Mouse (Mus musculus) kidney, embryonic 16.5 days (tissue): ENCODE measurements around the gene Nfya. TPM values are rescaled to one million over a fixed set of nuclear protein-coding genes. Genes with fewer than 3 reads are reported as not detected.

Source experiments
- ATAC-seq: fragments of 200-750 bp; cut with Nextera tagmentation; 2 replicates; pipeline ENCODE4 v1.8.0; 2017; ENCODE audit warnings: moderate TSS enrichment; ENCODE audit not compliant: low FRiP score, low TSS enrichment
- H3K27ac ChIP-seq: fragments of 300-500 bp; sonication (generic); 2 replicates; pipeline ENCODE4 v1.5.1; 2014; ENCODE audit warnings: low read length
- H3K27me3 ChIP-seq: fragments of 300-500 bp; sonication (generic); 2 replicates; pipeline ENCODE4 v1.6.1; 2014; ENCODE audit warnings: low read length, control low read depth, mixed read lengths; ENCODE audit not compliant: insufficient read depth
- H3K36me3 ChIP-seq: fragments of 300-500 bp; sonication (generic); 2 replicates; pipeline ENCODE4 v1.6.1; 2014; ENCODE audit warnings: low read length, control low read depth, mixed read lengths; ENCODE audit not compliant: insufficient read depth
- H3K4me1 ChIP-seq: fragments of 300-500 bp; sonication (generic); 2 replicates; pipeline ENCODE4 v1.6.1; 2014; ENCODE audit warnings: low read length, control low read depth, mixed read lengths; ENCODE audit not compliant: insufficient read depth
- H3K4me2 ChIP-seq: fragments of 300-500 bp; sonication (generic); replicated peaks from 2 replicates; pipeline ENCODE4 v1.6.1; 2014; ENCODE audit warnings: low read depth, low read length
- H3K4me3 ChIP-seq: fragments of 300-500 bp; sonication (generic); 2 replicates; pipeline ENCODE4 v1.5.1; 2014; ENCODE audit warnings: mild to moderate bottlenecking, low read length
- H3K9ac ChIP-seq: fragments of 300-500 bp; sonication (generic); replicated peaks from 2 replicates; pipeline ENCODE4 v1.6.1; 2014; ENCODE audit warnings: low read length
- H3K9me3 ChIP-seq: fragments of 300-500 bp; sonication (generic); 2 replicates; pipeline ENCODE4 v1.6.1; 2016; ENCODE audit warnings: low read length, control low read depth
- WGBS: fragments of 180-500 bp; shearing (Covaris S2); extraction: QIAGEN DNeasy Blood & Tissue Kit; methylation state at CpG from one replicate; pipeline ENCODE4 v1.1.7; 2014; 5-methylcytosine and 5-hydroxymethylcytosine counted together
- polyA plus RNA-seq: library from polyadenylated mRNA; unstranded; fragments of >200 nt; fragmentation: Nextera tagmentation; extraction: Ambion mirVana; gene quantifications from 2 replicates; pipeline ENCODE4 v1.2.1, GENCODE M21; 2015

The Nfya gene
- polyA plus RNA-seq, 1 experiment from 2014 or later, result 16.6 TPM

GRCm38 (mm10) chr17:48376102-48376501, 33.6 kb downstream of the Nfya start:
- no peaks in the 10 kb centered on the region for H3K36me3 ChIP-seq
- WGBS, result 83% methylated on average over 1 of the region's 1 CpGs
- H3K27ac ChIP-seq, result no peak overlapping the region
- H3K4me3 ChIP-seq, result no peak overlapping the region
- no peak overlapping the region for H3K9ac ChIP-seq
- no peaks in the 10 kb centered on the region for H3K4me1 ChIP-seq
- 0 out of 2 replicates have a peak, but pooled peaks cover 3% of the 10 kb centered on the region for H3K9me3 ChIP-seq
- no peak for ATAC-seq
- no peaks in the 10 kb centered on the region for H3K27me3 ChIP-seq
- H3K4me2 ChIP-seq, result no peak overlapping the region

GRCm38 (mm10) chr17:48372987-48373386, 36.7 kb downstream of the Nfya start:
- Histone ChIP-seq H3K9ac (no peak overlapping the region), H3K4me3 (no peak overlapping the region), H3K4me2 (no peak overlapping the region), H3K27ac (no peak overlapping the region), H3K9me3 (0 out of 2 replicates have a peak, but pooled peaks cover 3% of the 10 kb centered on the region), H3K27me3 (no peaks in the 10 kb centered on the region), H3K4me1 (no peaks in the 10 kb centered on the region), H3K36me3 (no peaks in the 10 kb centered on the region)
- no peak for ATAC-seq
- 77% methylated on average over 8 of the region's 8 CpGs for WGBS

- Histone ChIP-seq H3K4me3 (no peak overlapping the region), H3K4me2 (no peak overlapping the region), H3K36me3 (no peaks in the 10 kb centered on the region), H3K9me3 (0 out of 2 replicates have a peak, but pooled peaks cover 3% of the 10 kb centered on the region), H3K9ac (no peak overlapping the region), H3K27me3 (no peaks in the 10 kb centered on the region), H3K4me1 (no peaks in the 10 kb centered on the region), H3K27ac (no peak overlapping the region)
- ATAC-seq, result no peak
Measured at GRCm38 (mm10) chr17:48371621-48372020, 38.1 kb downstream of the Nfya start.

GRCm38 (mm10) chr17:48366806-48367205, 42.9 kb downstream of the Nfya start:
- Histone ChIP-seq H3K4me2 (no peak overlapping the region), H3K4me3 (no peak overlapping the region), H3K27ac (no peak overlapping the region), H3K4me1 (no peaks in the 10 kb centered on the region), H3K27me3 (no peaks in the 10 kb centered on the region), H3K9ac (no peak overlapping the region), H3K9me3 (no peaks in the 10 kb centered on the region), H3K36me3 (no peaks in the 10 kb centered on the region)
- no peak for ATAC-seq
- WGBS, result 78% methylated on average over 5 of the region's 5 CpGs

GRCm38 (mm10) chr17:48365511-48366155, 44.1 kb downstream of the Nfya start:
- no peak for ATAC-seq
- Histone ChIP-seq H3K4me1 (no peaks in the 10 kb centered on the region), H3K4me2 (no peak overlapping the region), H3K4me3 (no peak overlapping the region), H3K27me3 (no peaks in the 10 kb centered on the region), H3K27ac (no peak overlapping the region), H3K9me3 (no peaks in the 10 kb centered on the region), H3K9ac (no peak overlapping the region), H3K36me3 (no peaks in the 10 kb centered on the region)
- WGBS, result 85% methylated on average over 9 of the region's 9 CpGs

GRCm38 (mm10) chr17:48363421-48363965, 46.2 kb downstream of the Nfya start:
- Histone ChIP-seq H3K27me3 (no peaks in the 10 kb centered on the region), H3K4me1 (no peaks in the 10 kb centered on the region), H3K27ac (no peak overlapping the region), H3K36me3 (no peaks in the 10 kb centered on the region), H3K4me3 (no peak overlapping the region), H3K9me3 (no peaks in the 10 kb centered on the region), H3K4me2 (no peak overlapping the region), H3K9ac (no peak overlapping the region)
- WGBS, result 71% methylated on average over 6 of the region's 6 CpGs
- no peak for ATAC-seq

- no peaks in the 10 kb centered on the region for H3K4me1 ChIP-seq
- ATAC-seq, result no peak
- H3K27me3 ChIP-seq, result no peaks in the 10 kb centered on the region
- no peaks in the 10 kb centered on the region for H3K36me3 ChIP-seq
- WGBS, result 79% methylated on average over 8 of the region's 8 CpGs
- no peak overlapping the region for H3K27ac ChIP-seq
- H3K4me3 ChIP-seq, result no peak overlapping the region
- H3K9ac ChIP-seq, result no peak overlapping the region
- no peak overlapping the region for H3K4me2 ChIP-seq
- no peaks in the 10 kb centered on the region for H3K9me3 ChIP-seq
Measured at GRCm38 (mm10) chr17:48362966-48363365, 46.7 kb downstream of the Nfya start.

GRCm38 (mm10) chr17:48362346-48362745, 47.4 kb downstream of the Nfya start:
- no peak for ATAC-seq
- H3K27me3 ChIP-seq, result no peaks in the 10 kb centered on the region
- no peaks in the 10 kb centered on the region for H3K36me3 ChIP-seq
- no peak overlapping the region for H3K4me3 ChIP-seq
- WGBS, result 69% methylated on average over 3 of the region's 3 CpGs
- no peak overlapping the region for H3K4me2 ChIP-seq
- no peaks in the 10 kb centered on the region for H3K9me3 ChIP-seq
- H3K9ac ChIP-seq, result no peak overlapping the region
- no peaks in the 10 kb centered on the region for H3K4me1 ChIP-seq
- H3K27ac ChIP-seq, result no peak overlapping the region

GRCm38 (mm10) chr17:48360462-48360861, 49.2 kb downstream of the Nfya start:
- H3K9ac ChIP-seq, result no peak overlapping the region
- WGBS, result 72% methylated on average over 4 of the region's 4 CpGs
- no peaks in the 10 kb centered on the region for H3K4me1 ChIP-seq
- H3K27ac ChIP-seq, result no peak overlapping the region
- H3K9me3 ChIP-seq, result no peaks in the 10 kb centered on the region
- ATAC-seq, result no peak
- no peaks in the 10 kb centered on the region for H3K27me3 ChIP-seq
- H3K4me3 ChIP-seq, result no peak overlapping the region
- no peak overlapping the region for H3K4me2 ChIP-seq
- H3K36me3 ChIP-seq, result no peaks in the 10 kb centered on the region

- H3K9me3 ChIP-seq, result no peaks in the 10 kb centered on the region
- no peaks in the 10 kb centered on the region for H3K27me3 ChIP-seq
- no peak within 1 kb of the TSS for H3K9ac ChIP-seq
- 67% methylated on average over 7 of the region's 7 CpGs for WGBS
- H3K4me1 ChIP-seq, result no peaks in the 10 kb centered on the region
- ATAC-seq, result no peak
- no peak within 1 kb of the TSS for H3K27ac ChIP-seq
- H3K4me3 ChIP-seq, result no peak within 1 kb of the TSS
- no peak within 1 kb of the TSS for H3K4me2 ChIP-seq
- H3K36me3 ChIP-seq, result no peaks in the 10 kb centered on the region
Measured at GRCm38 (mm10) chr17:48359616-48360015, 50.1 kb downstream of the Nfya start, which contains the start of gene Treml1. Gene Treml1, plus strand, starts transcription at chr17:48359916.
